8 mouse cellular contexts compared by ENCODE assay signal in the genomic region with DNA sequence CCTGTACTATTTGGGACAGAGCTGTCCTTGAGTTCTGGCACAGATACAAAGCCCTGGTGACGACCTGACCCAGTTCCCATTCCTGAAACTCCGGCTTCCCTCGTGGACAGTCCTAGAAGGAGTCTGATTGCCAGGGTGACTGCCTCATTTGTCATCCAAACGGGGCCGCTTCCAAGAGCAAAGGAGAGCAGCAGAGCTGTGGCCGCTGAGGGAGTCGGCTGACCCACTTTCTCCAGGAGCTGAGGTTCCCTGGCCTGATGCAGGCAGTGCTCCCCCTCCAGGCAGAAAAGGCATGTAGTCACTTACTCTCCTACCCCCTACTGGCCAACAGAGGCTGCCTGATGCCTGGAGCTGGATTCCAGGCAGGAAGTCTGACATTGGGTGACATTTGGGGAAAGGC.
DNase-seq lines count a peak whose midpoint lies in the region; ATAC-seq and TF ChIP-seq lines count a peak whose summit lies in the region.

No protein-coding gene starts in this region.

- ATAC-seq in kidney, embryonic 16.5 days (ENCODE audit: low FRiP score, low TSS enrichment), result 0 out of 2 replicates have a peak, but pooled peaks have one; percentile 54
- no peak for ATAC-seq in liver, postnatal 0 days
- ATAC-seq in erythroid progenitor cell, adult 5-6 weeks (replicated peaks; ENCODE audit: low FRiP score, poor library complexity, severe bottlenecking), result no peak

- no peaks in the 10 kb centered on the region for H3K27me3 ChIP-seq in thymus, adult 2 months (ENCODE audit: control insufficient read depth, insufficient read depth, low read length)
- no peaks in the 10 kb centered on the region for H3K27me3 ChIP-seq in cerebellum, adult 2 months (ENCODE audit: control insufficient read depth, insufficient read depth, low read length)
- no peaks in the 10 kb centered on the region for H3K27me3 ChIP-seq in kidney, embryonic 16.5 days (ENCODE audit: insufficient read depth, low read length)
- H3K27me3 ChIP-seq in liver, postnatal 0 days (ENCODE audit: insufficient read depth, low read length), result no peaks in the 10 kb centered on the region

- no peak for TF ChIP-seq CTCF in thymus, adult 2 months (IDR thresholded peaks at IDR 0.05; ENCODE audit: borderline replicate concordance, control insufficient read depth, extremely low read depth, insufficient read depth, low read length, poor library complexity)
- peak; percentile 71 for TF ChIP-seq CTCF in cerebellum, adult 2 months (IDR thresholded peaks at IDR 0.05; ENCODE audit: borderline replicate concordance, insufficient read depth, low read depth, low read length)
- peak; percentile 86 for TF ChIP-seq CTCF in gastrocnemius, adult 2 months (IDR thresholded peaks at IDR 0.05)
- TF ChIP-seq CTCF in liver, postnatal 0 days (IDR thresholded peaks at IDR 0.05; ENCODE audit: low read depth), result peak; percentile 58

- H3K9me3 ChIP-seq in kidney, embryonic 16.5 days (ENCODE audit: low read length), result no peaks in the 10 kb centered on the region
- H3K9me3 ChIP-seq in liver, postnatal 0 days (ENCODE audit: low read length), result no peaks in the 10 kb centered on the region

- H3K9ac ChIP-seq in kidney, embryonic 16.5 days (replicated peaks; ENCODE audit: low read length), result no peak overlapping the region
- H3K9ac ChIP-seq in liver, postnatal 0 days (replicated peaks), result no peak overlapping the region

- no peak overlapping the region for H3K4me3 ChIP-seq in thymus, adult 2 months (ENCODE audit: control insufficient read depth, insufficient read depth, low read length)
- H3K4me3 ChIP-seq in cerebellum, adult 2 months (replicated peaks; ENCODE audit: insufficient read depth, low read depth, low read length), result no peak overlapping the region
- H3K4me3 ChIP-seq in gastrocnemius, adult 2 months, result no peak overlapping the region
- no peak overlapping the region for H3K4me3 ChIP-seq in kidney, embryonic 16.5 days (ENCODE audit: low read length)
- no peak overlapping the region for H3K4me3 ChIP-seq in liver, postnatal 0 days (ENCODE audit: low read depth, low read length)

- H3K27ac ChIP-seq in thymus, adult 2 months (ENCODE audit: control insufficient read depth, insufficient read depth, low read length), result no peak overlapping the region
- no peak overlapping the region for H3K27ac ChIP-seq in cerebellum, adult 2 months (ENCODE audit: insufficient read depth, low read length)
- H3K27ac ChIP-seq in gastrocnemius, adult 2 months, result no peak overlapping the region
- H3K27ac ChIP-seq in kidney, embryonic 16.5 days (ENCODE audit: low read length), result no peak overlapping the region
- H3K27ac ChIP-seq in liver, postnatal 0 days (ENCODE audit: low read depth), result no peak overlapping the region

- WGBS in thymus, adult 2 months, result 44% methylated on average over 7 of the region's 7 CpGs
- 1% methylated on average over 7 of the region's 7 CpGs for WGBS in cerebellum, adult 2 months
- WGBS in kidney, embryonic 16.5 days, result 24% methylated on average over 7 of the region's 7 CpGs
- 29% methylated on average over 7 of the region's 7 CpGs for WGBS in liver, postnatal 0 days (ENCODE audit: insufficient replicate concordance)

- no peak for TF ChIP-seq EP300 in liver, postnatal 0 days (IDR thresholded peaks at IDR 0.05; ENCODE audit: low read depth)

- no peaks in the 10 kb centered on the region for H3K36me3 ChIP-seq in thymus, adult 2 months (ENCODE audit: control insufficient read depth, insufficient read depth, low read length)
- no peaks in the 10 kb centered on the region for H3K36me3 ChIP-seq in kidney, embryonic 16.5 days (ENCODE audit: insufficient read depth, low read length)
- H3K36me3 ChIP-seq in liver, postnatal 0 days (replicated peaks; ENCODE audit: insufficient read depth, low read length), result no peaks in the 10 kb centered on the region

- no peak for TF ChIP-seq POLR2A in thymus, adult 2 months (IDR thresholded peaks at IDR 0.05; ENCODE audit: control insufficient read depth, extremely low read depth, insufficient read depth, low read length, poor library complexity)
- no peak for TF ChIP-seq POLR2A in cerebellum, adult 2 months (IDR thresholded peaks at IDR 0.05; ENCODE audit: borderline replicate concordance, insufficient read depth, low read length)

- DNase-seq in thymus, postnatal 25 days, result peak; percentile 4
- no peak for DNase-seq in thymus, adult 2 months
- DNase-seq in cerebellum, adult 2 months, result peak; percentile 76 to 87
- DNase-seq in gastrocnemius, adult 2 months, result peak; percentile 89
- DNase-seq in liver, postnatal 0 days, result no peak
- peak; percentile 68 for DNase-seq in retina, postnatal 7 days (ENCODE audit: low read depth, low spot score)

- intact Hi-C loops in gastrocnemius, adult 2 months (cut with DNase I), result loop anchor here (5.0 kb wide), 1 partner anchor 136 kb away; no protein-coding TSS in a partner anchor

- no peak overlapping the region for H3K4me2 ChIP-seq in kidney, embryonic 16.5 days (replicated peaks; ENCODE audit: low read depth, low read length)
- H3K4me2 ChIP-seq in liver, postnatal 0 days (ENCODE audit: low read depth, low read length), result no peak overlapping the region

- no peaks in the 10 kb centered on the region for H3K4me1 ChIP-seq in thymus, adult 2 months (replicated peaks; ENCODE audit: control insufficient read depth, insufficient read depth, low read length)
- peaks cover 13% of the 10 kb centered on the region for H3K4me1 ChIP-seq in cerebellum, adult 2 months (ENCODE audit: control insufficient read depth, insufficient read depth, low read length)
- H3K4me1 ChIP-seq in kidney, embryonic 16.5 days (ENCODE audit: insufficient read depth, low read length), result 0 out of 2 replicates have a peak, but pooled peaks cover 1% of the 10 kb centered on the region
- no peaks in the 10 kb centered on the region for H3K4me1 ChIP-seq in liver, postnatal 0 days (ENCODE audit: insufficient read depth)

Comparison
In these comparisons a context has a peak if more than half of its experiments do, and no peak if none do; other contexts are left out.
1. DNase-seq: peak in thymus, postnatal 25 days (single experiment), cerebellum, adult 2 months (2 of 2), gastrocnemius, adult 2 months (single experiment) and retina, postnatal 7 days (single experiment); none in thymus, adult 2 months (single experiment) and liver, postnatal 0 days (single experiment).